Mouse (Mus musculus) c-Kit-negative CD71-positive TER-119-positive erythroid progenitor cells, embryonic 14.5 days (primary cell): ENCODE results near the gene Ccdc39.

ENCODE experiments used
- DNase-seq: peaks from one replicate; pipeline ENCODE4 v3.0.0-alpha.2; 2013; ENCODE audit warnings: low read depth, low spot score

Gene Ccdc39

DNA sequence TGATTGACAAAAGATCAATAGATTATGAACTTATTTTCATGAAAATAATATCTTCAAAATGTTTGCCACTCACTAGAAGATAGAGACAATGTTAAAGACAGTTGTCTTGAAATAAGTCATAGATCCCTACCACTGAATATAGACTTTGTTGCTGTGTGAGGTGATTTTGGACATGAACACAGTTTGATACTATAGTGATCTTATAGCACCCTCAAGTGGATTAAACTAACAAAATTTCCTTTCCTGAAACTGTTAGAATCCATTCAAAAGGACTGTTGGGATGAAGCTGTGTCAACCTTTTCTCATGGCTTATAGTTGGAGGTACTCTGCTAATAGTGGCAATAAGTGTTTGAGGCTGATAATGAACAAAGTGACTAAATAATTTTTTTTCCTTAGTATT is 53.1 kb downstream of the Ccdc39 start:
- no peak for DNase-seq
